Mouse (Mus musculus) embryonic facial prominence, embryonic 14.5 days (tissue): ENCODE data around the gene Tmem219. TPM values are rescaled to one million over a fixed set of nuclear protein-coding genes. Genes with fewer than 3 reads are reported as not detected.

ENCODE experiments used
- ATAC-seq: fragments of 200-750 bp; cut with Nextera tagmentation; 2 replicates; pipeline ENCODE4 v1.8.0; 2017; ENCODE audit warnings: low read depth, moderate number of reproducible peaks, moderate TSS enrichment
- DNase-seq: peaks from one replicate; pipeline ENCODE4 v3.0.0-alpha.2; 2015; ENCODE audit warnings: low spot score
- H3K27ac ChIP-seq: fragments of 300-500 bp; sonication (generic); replicated peaks from 2 replicates; pipeline ENCODE4 v1.5.1; 2014; ENCODE audit warnings: low read depth, mild to moderate bottlenecking, low read length, moderate library complexity
- H3K27me3 ChIP-seq: fragments of 300-500 bp; sonication (generic); replicated peaks from 2 replicates; pipeline ENCODE4 v1.6.1; 2014; ENCODE audit warnings: low read length; ENCODE audit not compliant: control insufficient read depth, insufficient read depth
- H3K36me3 ChIP-seq: fragments of 300-500 bp; sonication (generic); 2 replicates; pipeline ENCODE4 v1.6.1; 2014; ENCODE audit warnings: low read length, mixed read lengths; ENCODE audit not compliant: control insufficient read depth, insufficient read depth
- H3K4me1 ChIP-seq: fragments of 300-500 bp; sonication (generic); 2 replicates; pipeline ENCODE4 v1.6.1; 2014; ENCODE audit warnings: antibody characterized with exemption, low read length; ENCODE audit not compliant: control insufficient read depth, insufficient read depth
- H3K4me2 ChIP-seq: fragments of 300-500 bp; sonication (generic); 2 replicates; pipeline ENCODE4 v1.6.1; 2014; ENCODE audit warnings: low read depth, mild to moderate bottlenecking, low read length, moderate library complexity, mixed read lengths
- H3K4me3 ChIP-seq: fragments of 300-500 bp; sonication (generic); 2 replicates; pipeline ENCODE4 v1.5.1; 2014; ENCODE audit warnings: low read depth, mild to moderate bottlenecking, low read length
- H3K9ac ChIP-seq: fragments of 300-500 bp; sonication (generic); 2 replicates; pipeline ENCODE4 v1.6.1; 2014; ENCODE audit warnings: low read depth, mild to moderate bottlenecking, low read length, moderate library complexity, mixed read lengths
- H3K9me3 ChIP-seq: fragments of 300-500 bp; sonication (generic); 2 replicates; pipeline ENCODE4 v1.6.1; 2016; ENCODE audit warnings: low read length; ENCODE audit not compliant: control insufficient read depth
- WGBS: fragments of 180-500 bp; shearing (Covaris S2); extraction: QIAGEN DNeasy Blood & Tissue Kit; methylation state at CpG from one replicate; pipeline ENCODE4 v1.1.7; 2014; 5-methylcytosine and 5-hydroxymethylcytosine counted together
- polyA plus RNA-seq: library from polyadenylated mRNA; unstranded; fragments of >200 nt; fragmentation: Nextera tagmentation; extraction: Ambion mirVana; gene quantifications from 2 replicates; pipeline ENCODE4 v1.2.1, GENCODE M21; 2014

Tmem219 gene
- polyA plus RNA-seq, 1 experiment from 2014 or later = 30.2 TPM

GRCm38 (mm10) chr7:126952646-126953045 is 29.9 kb upstream of the Tmem219 start:
- ATAC-seq (no peak), DNase-seq (no peak)
- Histone ChIP-seq H3K9ac (no peak overlapping the region), H3K4me2 (no peak overlapping the region), H3K9me3 (no peaks in the 10 kb centered on the region), H3K36me3 (no peaks in the 10 kb centered on the region), H3K27me3 (peaks cover 29% of the 10 kb centered on the region), H3K4me3 (no peak overlapping the region), H3K27ac (no peak overlapping the region), H3K4me1 (0 out of 2 replicates have a peak, but pooled peaks cover 7% of the 10 kb centered on the region)
- WGBS = 2% methylated on average over 8 of the region's 8 CpGs

GRCm38 (mm10) chr7:126951741-126952140 is 29.0 kb upstream of the Tmem219 start:
- Histone ChIP-seq H3K9ac (no peak overlapping the region), H3K4me3 (no peak overlapping the region), H3K27ac (no peak overlapping the region), H3K36me3 (no peaks in the 10 kb centered on the region), H3K9me3 (no peaks in the 10 kb centered on the region), H3K4me2 (no peak overlapping the region), H3K4me1 (0 out of 2 replicates have a peak, but pooled peaks cover 7% of the 10 kb centered on the region), H3K27me3 (peaks cover 29% of the 10 kb centered on the region)
- DNase-seq (no peak), ATAC-seq (no peak)
- 22% methylated on average over 4 of the region's 4 CpGs for WGBS

DNA sequence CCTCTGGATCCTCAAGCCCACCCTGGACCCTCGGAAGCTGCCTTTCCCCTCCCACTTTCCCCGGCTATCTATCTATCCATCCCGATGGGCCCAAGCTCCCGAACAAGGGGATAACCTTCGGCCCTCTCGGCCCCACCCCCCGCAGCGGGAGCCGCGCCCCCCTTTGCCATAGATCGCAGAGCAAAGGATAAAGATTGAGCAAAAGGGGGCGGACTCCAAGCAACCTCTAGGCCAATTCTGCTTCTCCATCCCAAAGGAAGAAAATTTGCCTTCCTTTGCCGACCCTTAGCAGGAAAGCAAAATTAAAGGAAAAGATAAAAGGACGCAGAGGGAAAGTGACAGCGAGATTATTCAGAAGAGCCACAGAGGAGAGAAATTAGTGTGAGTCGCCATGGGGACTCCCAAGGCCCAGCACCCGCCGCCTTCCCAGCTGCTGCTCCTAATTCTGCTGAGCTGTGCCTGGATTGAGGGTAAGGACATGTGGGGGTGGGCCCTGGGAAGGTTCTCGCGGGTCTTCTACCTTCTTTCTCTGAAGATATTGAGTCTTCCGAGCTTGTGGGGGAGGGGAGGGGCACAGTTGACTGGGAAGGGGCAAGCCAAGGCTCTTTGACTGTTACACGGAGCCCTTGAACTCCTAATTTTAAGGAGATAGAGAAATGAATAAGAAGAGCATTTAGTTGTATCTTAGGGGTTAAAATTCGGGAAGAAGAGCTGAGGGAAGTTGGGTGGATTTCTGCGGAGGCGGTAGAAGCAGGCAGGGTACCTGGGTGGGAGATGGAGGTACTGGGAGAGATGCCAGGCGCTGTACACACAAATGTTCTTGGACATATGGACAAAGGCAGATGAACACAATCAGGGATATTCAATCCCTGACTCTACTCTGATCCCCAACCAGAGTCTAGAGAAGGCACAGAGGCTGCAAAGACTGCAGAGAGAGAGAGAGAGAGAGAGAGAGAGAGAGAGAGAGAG is 28.2 kb upstream of the Tmem219 start:
- DNase-seq (no peak), ATAC-seq (no peak)
- peaks cover 29% of the 10 kb centered on the region for H3K27me3 ChIP-seq
- H3K4me1 ChIP-seq = 0 out of 2 replicates have a peak, but pooled peaks cover 7% of the 10 kb centered on the region
- H3K4me2 ChIP-seq = peak overlapping the region; percentile 87; the same call in 1 of the 2 replicates
- H3K27ac ChIP-seq = no peak overlapping the region
- H3K4me3 ChIP-seq = peak overlapping the region; percentile 43; the same call in 1 of the 2 replicates
- no peaks in the 10 kb centered on the region for H3K9me3 ChIP-seq
- H3K9ac ChIP-seq = no peak overlapping the region
- 5% methylated on average over 26 of the region's 26 CpGs for WGBS
- H3K36me3 ChIP-seq = no peaks in the 10 kb centered on the region

DNA sequence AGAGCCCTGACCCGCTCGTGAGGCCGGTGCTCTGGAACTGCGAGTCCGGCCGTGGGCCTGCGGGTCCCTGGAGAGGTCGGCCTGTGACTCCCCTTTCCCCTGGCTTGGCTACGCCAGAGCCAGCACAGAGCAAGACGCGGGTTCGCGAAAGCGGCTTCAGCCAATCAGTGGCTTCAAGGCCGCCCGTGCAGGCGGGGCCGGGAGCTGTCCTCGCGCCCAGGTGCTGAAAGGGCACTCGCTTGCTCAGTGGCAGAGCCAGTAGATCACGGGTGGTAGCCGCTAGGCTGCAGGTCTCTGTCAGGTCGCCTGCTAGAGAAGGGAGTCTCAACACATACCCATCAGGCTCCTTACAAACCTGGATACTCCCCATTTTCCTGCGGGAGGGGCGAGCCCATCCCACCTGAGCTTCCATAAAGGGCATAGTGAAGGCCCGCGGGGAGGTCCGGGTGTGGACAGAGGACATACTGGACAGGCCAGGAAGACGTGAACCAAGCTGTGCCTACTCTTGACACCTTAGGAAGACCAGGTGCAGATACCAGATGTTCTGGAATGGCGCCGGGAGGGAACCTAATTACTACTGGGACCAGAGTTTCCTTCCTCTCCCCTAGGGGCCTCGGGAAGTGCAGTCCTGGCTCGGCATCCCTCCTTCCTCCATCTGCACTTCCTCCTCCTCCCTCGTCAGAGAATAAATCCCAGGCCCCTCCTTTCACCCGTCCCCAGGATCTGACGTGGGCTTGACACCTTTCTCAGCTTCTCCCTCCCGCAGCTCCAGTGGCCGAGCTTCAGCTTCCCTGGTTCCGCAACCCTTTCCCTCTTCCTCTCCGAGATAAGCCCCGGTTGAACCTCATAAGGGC is 27.3 kb upstream of the Tmem219 start, which contains the start of gene Sez6l2:
Gene Sez6l2, plus strand, starts transcription at position 771 of the 854 bp plus-strand sequence.
- WGBS = 2% methylated on average over 32 of the region's 42 CpGs
- Histone ChIP-seq H3K4me3 (peak within 1 kb of the TSS; percentile 43), H3K27me3 (peaks cover 29% of the 10 kb centered on the region), H3K27ac (no peak within 1 kb of the TSS), H3K4me1 (0 out of 2 replicates have a peak, but pooled peaks cover 7% of the 10 kb centered on the region), H3K9me3 (no peaks in the 10 kb centered on the region), H3K4me2 (peak within 1 kb of the TSS; percentile 87), H3K9ac (peak within 1 kb of the TSS; percentile 22; the same call in 1 of the 2 replicates), H3K36me3 (0 out of 2 replicates have a peak, but pooled peaks cover 5% of the 10 kb centered on the region)
- peak; percentile 94 for DNase-seq
- ATAC-seq = peak; percentile 92

- peak within 1 kb of the TSS; percentile 22; the same call in 1 of the 2 replicates for H3K9ac ChIP-seq
- peak; percentile 48 for ATAC-seq
These were observed 26.7 kb upstream of the Tmem219 start, which contains the start of gene Asphd1 for GRCm38 (mm10) chr7:126949403-126949792. Gene Asphd1 (minus strand): TSS chr7:126949582.

GRCm38 (mm10) chr7:126948626-126949025 is 25.9 kb upstream of the Tmem219 start:
- H3K9ac ChIP-seq = no peak overlapping the region
- DNase-seq (no peak), ATAC-seq (no peak)
- H3K4me1 ChIP-seq = 0 out of 2 replicates have a peak, but pooled peaks cover 7% of the 10 kb centered on the region
- peak overlapping the region; percentile 87 for H3K4me2 ChIP-seq
- 80% methylated on average over 10 of the region's 10 CpGs for WGBS
- no peak overlapping the region for H3K27ac ChIP-seq
- H3K27me3 ChIP-seq = peaks cover 29% of the 10 kb centered on the region
- H3K4me3 ChIP-seq = no peak overlapping the region
- H3K36me3 ChIP-seq = 0 out of 2 replicates have a peak, but pooled peaks cover 7% of the 10 kb centered on the region
- H3K9me3 ChIP-seq = no peaks in the 10 kb centered on the region

More at GRCm38 (mm10) chr7:126949403-126949792, 26.7 kb upstream of the Tmem219 start, which contains the start of gene Asphd1:
- H3K36me3 ChIP-seq = 0 out of 2 replicates have a peak, but pooled peaks cover 7% of the 10 kb centered on the region
- peaks cover 29% of the 10 kb centered on the region for H3K27me3 ChIP-seq
- peak within 1 kb of the TSS; percentile 43 for H3K4me3 ChIP-seq
- 0 out of 2 replicates have a peak, but pooled peaks cover 7% of the 10 kb centered on the region for H3K4me1 ChIP-seq
- H3K27ac ChIP-seq = no peak within 1 kb of the TSS
- no peak for DNase-seq
- H3K4me2 ChIP-seq = peak within 1 kb of the TSS; percentile 87
- H3K9me3 ChIP-seq = no peaks in the 10 kb centered on the region
- under 1% methylated on average over 19 of the region's 21 CpGs for WGBS

DNA sequence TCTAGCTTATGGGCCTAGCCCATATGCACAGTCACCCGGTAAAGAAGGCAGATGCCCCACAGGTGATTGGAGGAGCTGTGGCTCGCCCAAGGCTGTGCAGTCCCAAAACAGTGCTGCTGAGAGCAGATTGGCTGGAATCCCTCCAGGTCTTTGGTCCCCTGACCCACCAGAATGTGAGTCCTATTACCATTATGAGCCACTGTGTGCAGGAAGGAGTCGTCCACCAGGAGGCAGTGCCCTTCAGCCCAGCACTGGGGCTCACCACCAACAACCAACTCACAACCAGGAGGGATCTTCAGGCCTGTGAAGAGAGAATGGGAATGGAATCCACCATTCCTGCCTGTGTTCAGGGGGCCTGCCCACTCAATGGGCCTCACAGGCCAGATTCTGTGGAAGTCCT is 23.8 kb upstream of the Tmem219 start:
- no peak overlapping the region for H3K9ac ChIP-seq
- ATAC-seq (no peak), DNase-seq (peak; percentile 12)
- WGBS = 25% methylated on average over 3 of the region's 3 CpGs
- no peak overlapping the region for H3K4me2 ChIP-seq
- peaks cover 17% of the 10 kb centered on the region for H3K27me3 ChIP-seq
- no peak overlapping the region for H3K4me3 ChIP-seq
- H3K36me3 ChIP-seq = peaks cover 18% of the 10 kb centered on the region; the same call in 1 of the 2 replicates
- no peaks in the 10 kb centered on the region for H3K9me3 ChIP-seq
- H3K27ac ChIP-seq = no peak overlapping the region
- 0 out of 2 replicates have a peak, but pooled peaks cover 7% of the 10 kb centered on the region for H3K4me1 ChIP-seq

GRCm38 (mm10) chr7:126941801-126942200 is 19.1 kb upstream of the Tmem219 start:
- WGBS = 77% methylated on average over 5 of the region's 5 CpGs
- no peak for DNase-seq

More at GRCm38 (mm10) chr7:126941801-126942200, 19.1 kb upstream of the Tmem219 start:
- no peaks in the 10 kb centered on the region for H3K27me3 ChIP-seq
- no peak overlapping the region for H3K27ac ChIP-seq
- H3K4me2 ChIP-seq = no peak overlapping the region
- peaks cover 35% of the 10 kb centered on the region for H3K36me3 ChIP-seq
- peak; percentile 26; the same call in 1 of the 2 replicates for ATAC-seq
- H3K4me3 ChIP-seq = no peak overlapping the region
- no peaks in the 10 kb centered on the region for H3K4me1 ChIP-seq
- no peaks in the 10 kb centered on the region for H3K9me3 ChIP-seq
- H3K9ac ChIP-seq = no peak overlapping the region
